Comparison of ENCODE assay signal across 8 mouse cellular contexts in the genomic region with DNA sequence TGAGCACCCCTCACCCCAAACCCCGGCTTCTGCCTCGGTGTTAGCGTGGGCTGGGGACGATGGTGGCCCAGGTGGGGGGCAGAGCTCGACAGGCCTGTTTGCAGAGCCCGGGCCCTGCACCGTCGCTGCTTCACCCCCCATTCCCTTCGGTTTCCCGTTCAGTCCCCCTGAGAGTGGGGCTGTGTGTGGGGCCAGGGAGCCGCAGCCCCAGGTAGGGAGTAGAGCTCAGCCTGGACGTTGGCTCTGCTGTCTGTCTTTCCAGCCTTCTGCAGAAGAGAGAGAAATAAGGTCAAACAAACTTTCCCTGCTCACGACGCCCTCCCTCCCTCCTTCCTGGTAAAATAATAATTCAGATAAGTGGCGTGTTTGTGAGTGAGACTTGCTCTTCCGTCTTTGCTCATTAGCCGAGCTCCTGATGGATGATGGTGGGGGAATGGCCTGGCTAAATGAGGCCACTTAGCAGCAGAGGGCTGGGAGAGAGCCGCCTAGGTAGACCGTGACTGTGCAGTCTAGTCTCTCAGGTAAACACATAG. TPM values are rescaled to one million over a fixed set of nuclear protein-coding genes. Genes with fewer than 3 reads are reported as not detected.
DNase-seq lines count a peak whose midpoint lies in the region; ATAC-seq and TF ChIP-seq lines count a peak whose summit lies in the region.

No protein-coding gene starts in this region.

- intact Hi-C loops in heart, adult 2 months (cut with DNase I) = no loop called here

- POLR2A ChIA-PET in Patski (lab: Charles Lee) = interaction anchor here (0.9 kb wide), 1 partner anchor 37 kb away, joined by 3 read pairs; no protein-coding TSS in a partner anchor

- TF ChIP-seq CTCF in Patski (IDR thresholded peaks at IDR 0.05) = no peak
- no peak for TF ChIP-seq CTCF in heart, adult 2 months (IDR thresholded peaks at IDR 0.05)
- no peak for TF ChIP-seq CTCF in lung, adult 2 months (IDR thresholded peaks at IDR 0.05; ENCODE audit: insufficient read depth, low read length)

- H3K79me2 ChIP-seq in heart, adult 2 months (replicated peaks; ENCODE audit: control insufficient read depth, insufficient read depth, low read length) = no peaks in the 10 kb centered on the region

- no peaks in the 10 kb centered on the region for H3K36me3 ChIP-seq in heart, adult 2 months (ENCODE audit: control insufficient read depth, insufficient read depth, low read length)
- H3K36me3 ChIP-seq in neural tube, embryonic 13.5 days = peaks cover 11% of the 10 kb centered on the region

- no peak for TF ChIP-seq POLR2A in heart, adult 2 months (IDR thresholded peaks at IDR 0.05; ENCODE audit: insufficient read depth, low read depth, low read length)
- 0 out of 2 replicates have a peak, but pooled peaks have one; percentile 26 for TF ChIP-seq POLR2A in lung, adult 2 months (IDR thresholded peaks at IDR 0.05; ENCODE audit: borderline replicate concordance, extremely low read depth, low read depth, low read length)

- DNase-seq in 3T3-L1 (ENCODE audit: low read depth, low spot score) (peak; percentile 47), Patski (ENCODE audit: low read depth, low spot score) (peak; percentile 6)
- DNase-seq in embryo, embryonic 10 days (ENCODE audit: low spot score) = peak; percentile 59
- DNase-seq in heart, adult 2 months = peak; percentile 53 to 69
- DNase-seq in kidney, adult 11 months = peak; percentile 33
- DNase-seq in lung, adult 2 months = peak; percentile 64
- DNase-seq in thymus, postnatal 10 days (ENCODE audit: low spot score in 2 of 2) = peak; percentile 39 to 50

- H3K4me1 ChIP-seq in heart, adult 2 months (ENCODE audit: control insufficient read depth, insufficient read depth, low read length) = no peaks in the 10 kb centered on the region; the same call in 1 of the 2 replicates
- peaks cover 10% of the 10 kb centered on the region for H3K4me1 ChIP-seq in lung, adult 2 months (ENCODE audit: control insufficient read depth, insufficient read depth, low read length)
- peaks cover 26% of the 10 kb centered on the region for H3K4me1 ChIP-seq in neural tube, embryonic 13.5 days (replicated peaks)

- WGBS in heart, adult 2 months = 2% methylated on average over 19 of the region's 19 CpGs
- 2% methylated on average over 19 of the region's 19 CpGs for WGBS in lung, adult 2 months
- WGBS in neural tube, embryonic 13.5 days = 1% methylated on average over 19 of the region's 19 CpGs

- TF ChIP-seq EP300 in heart, adult 2 months (IDR thresholded peaks at IDR 0.05; ENCODE audit: insufficient read depth, low read depth, low read length) = no peak

- in situ Hi-C loops in Patski (cut with MboI; ENCODE audit: low pct_unique_long_range_greater_than_20kb) = no loop called here

- H3K9me3 ChIP-seq in neural tube, embryonic 13.5 days = no peaks in the 10 kb centered on the region

- peak overlapping the region; percentile 90 for H3K27ac ChIP-seq in heart, adult 2 months
- peak overlapping the region; percentile 89 for H3K27ac ChIP-seq in neural tube, embryonic 13.5 days (replicated peaks)

- H3K27me3 ChIP-seq in Patski = no peaks in the 10 kb centered on the region
- no peaks in the 10 kb centered on the region for H3K27me3 ChIP-seq in heart, adult 2 months (ENCODE audit: control insufficient read depth, insufficient read depth, low read length)
- no peaks in the 10 kb centered on the region for H3K27me3 ChIP-seq in neural tube, embryonic 13.5 days

- H3K9ac ChIP-seq in heart, adult 2 months (ENCODE audit: low read depth, low read length) = peak overlapping the region; percentile 86
- peak overlapping the region; percentile 95 for H3K9ac ChIP-seq in neural tube, embryonic 13.5 days

- peak overlapping the region; percentile 82 for H3K4me3 ChIP-seq in heart, adult 2 months
- peak overlapping the region; percentile 69 for H3K4me3 ChIP-seq in lung, adult 2 months (replicated peaks; ENCODE audit: extremely low read depth, low read depth, low read length)
- peak overlapping the region; percentile 80 for H3K4me3 ChIP-seq in neural tube, embryonic 13.5 days

- CTCF ChIA-PET in Patski (lab: Charles Lee) = no interaction called here

- H3K4me2 ChIP-seq in neural tube, embryonic 13.5 days = peak overlapping the region; percentile 88

- peak; percentile 56 for ATAC-seq in Patski
- ATAC-seq in neural tube, embryonic 13.5 days (ENCODE audit: low read depth) = peak; percentile 70

RNA-seq across cellular contexts. Expression of gene Mta3, which starts 0.7 kb away (rescaled TPM):
- 50.7 TPM for polyA plus RNA-seq in Patski (2021)
- 10 to 100 TPM; 17.5 to 20.1 TPM for total RNA-seq in heart, adult 2 months (2021)
- 15.1 and 19.2 TPM in 2 replicates for polyA plus RNA-seq in heart, adult 2 months (2012; rRNA removed)
- 30.2 and 34.9 TPM in 2 replicates for polyA plus RNA-seq in lung, adult 2 months (2012; rRNA removed)
- polyA plus RNA-seq in neural tube, embryonic 13.5 days (2015; fragmentation: Nextera tagmentation; extraction: Ambion mirVana) = 38.6 and 43.5 TPM in 2 replicates

Comparison
In these comparisons a context has a peak if more than half of its experiments do, and no peak if none do; other contexts are left out.
1. Peak in every context shown above with its lines: DNase-seq, ATAC-seq, H3K4me3 ChIP-seq and H3K27ac ChIP-seq.
2. DNase-seq: peak in every context shown above with its lines; median percentile 64 in lung, adult 2 months; 61 in heart, adult 2 months; 59 in embryo, embryonic 10 days; 47 in 3T3-L1; 44 in thymus, postnatal 10 days; 33 in kidney, adult 11 months; 6 in Patski.